Mouse (Mus musculus): ENCODE results near the gene Gm20388. TPM values are rescaled to one million over a fixed set of nuclear protein-coding genes. Genes with fewer than 3 reads are reported as not detected.

Gm20388 gene
- polyA plus RNA-seq, 1 experiment from 2014 or later, result 1.4 TPM

DNA sequence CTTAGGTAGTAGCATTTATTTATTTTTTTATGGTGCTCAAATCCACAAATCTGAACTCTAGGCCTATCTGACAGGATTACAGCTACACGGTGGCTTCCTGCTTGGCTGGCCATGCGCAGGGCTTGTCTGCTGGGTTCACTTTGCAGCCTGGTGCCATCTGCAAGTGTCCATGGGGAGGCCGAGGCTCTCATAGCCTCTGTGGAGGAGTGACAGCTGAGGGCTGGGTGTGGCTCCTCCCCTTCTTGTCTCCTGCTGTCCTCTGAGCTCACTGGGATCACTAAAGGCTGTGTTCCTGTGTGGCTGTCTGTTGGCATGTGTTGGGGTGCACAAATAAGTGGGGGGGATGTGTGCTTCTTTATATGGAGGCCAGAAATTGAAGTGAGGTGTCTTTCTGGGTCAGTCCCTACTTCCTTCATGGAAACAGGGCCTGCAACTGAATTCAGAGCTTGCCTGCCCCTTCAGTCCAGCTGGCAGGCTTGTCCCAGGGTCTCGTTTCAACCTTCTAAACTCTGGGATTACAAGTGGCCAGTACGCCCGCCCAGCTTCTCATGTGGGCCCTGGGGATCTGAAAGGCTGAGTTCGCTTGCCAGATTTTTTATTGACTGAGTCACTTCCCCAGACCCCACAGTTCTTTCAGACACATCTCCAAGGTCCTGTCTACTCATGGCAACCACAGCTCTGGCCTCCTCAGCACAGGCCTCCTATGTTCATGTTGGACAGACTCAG lies 304.9 kb downstream of the Gm20388 start:
- Histone ChIP-seq H3K27ac (ENCODE audit: low read length) (no peak overlapping the region), H3K4me1 (ENCODE audit: control insufficient read depth, low read depth, low read length) (no peaks in the 10 kb centered on the region)

DNA sequence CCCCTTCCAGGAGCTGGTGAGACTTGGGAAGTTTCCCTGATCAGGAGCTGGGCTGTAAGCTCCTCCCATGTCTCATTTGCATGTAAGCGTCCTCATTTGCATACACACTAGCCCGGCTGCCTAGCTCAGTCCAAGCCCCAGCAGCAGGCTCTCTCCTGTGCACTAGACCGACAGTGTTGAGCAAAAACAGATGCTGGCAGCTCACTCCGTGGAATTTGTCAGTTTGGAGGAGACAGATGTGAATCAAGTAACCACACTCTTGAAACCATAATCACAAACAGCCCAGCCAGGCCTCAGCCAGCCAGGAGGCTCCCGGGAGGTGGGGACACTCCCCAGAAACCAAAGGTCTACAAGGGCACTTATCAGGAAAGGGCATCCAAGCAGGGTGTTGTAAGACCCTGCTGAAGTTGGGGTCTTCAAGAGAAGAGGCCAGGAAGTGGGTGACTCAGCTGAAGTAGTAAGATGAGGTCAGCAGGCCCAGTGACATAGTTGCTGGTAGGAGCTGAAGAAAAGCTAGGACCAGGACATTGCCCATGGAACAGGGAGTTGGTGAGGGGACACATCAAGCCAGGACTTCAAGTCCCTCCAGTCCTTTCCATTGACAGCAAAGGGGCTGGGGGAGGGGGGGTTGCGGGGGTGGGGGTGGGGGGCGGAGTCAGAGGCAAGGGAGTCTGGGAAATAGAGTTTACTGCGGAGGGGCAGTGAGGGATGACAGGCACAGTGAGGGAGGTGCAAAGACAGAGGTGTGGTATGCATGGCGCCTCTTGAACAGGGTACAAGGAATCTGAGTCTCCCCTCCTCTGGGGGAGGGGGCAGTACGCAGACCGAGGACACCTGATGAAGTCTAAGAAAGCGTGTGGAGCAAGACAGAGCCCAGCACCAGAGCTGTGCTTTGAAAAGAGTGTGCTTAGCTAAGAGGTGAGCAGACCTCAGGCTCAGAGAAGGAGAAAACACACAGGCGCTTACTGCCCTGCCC lies 306.5 kb downstream of the Gm20388 start:
- WGBS (ENCODE audit: insufficient replicate concordance), result 29% methylated on average over 13 of the region's 13 CpGs
- no peak for ATAC-seq (ENCODE audit: low read depth)
- Histone ChIP-seq H3K9ac (ENCODE audit: low read depth, low read length) (no peak overlapping the region), H3K4me1 (ENCODE audit: control insufficient read depth, low read depth, low read length) (no peaks in the 10 kb centered on the region), H3K27me3 (ENCODE audit: control insufficient read depth, insufficient read depth, low read depth, low read length) (no peaks in the 10 kb centered on the region; the same call in 1 of the 2 replicates), H3K36me3 (ENCODE audit: control insufficient read depth, insufficient read depth) (no peaks in the 10 kb centered on the region), H3K9me3 (replicated peaks; ENCODE audit: control insufficient read depth, low read length) (no peaks in the 10 kb centered on the region), H3K4me3 (ENCODE audit: low read depth, low read length) (no peak overlapping the region), H3K27ac (ENCODE audit: low read length) (no peak overlapping the region), H3K4me2 (ENCODE audit: low read depth, low read length) (no peak overlapping the region)

More for the DNA sequence above, 304.9 kb downstream of the Gm20388 start:
- WGBS (ENCODE audit: insufficient replicate concordance), result 42% methylated on average over 7 of the region's 7 CpGs
- H3K9ac ChIP-seq (ENCODE audit: low read depth, low read length), result no peak overlapping the region
- no peak overlapping the region for H3K4me3 ChIP-seq (ENCODE audit: low read depth, low read length)
- H3K4me2 ChIP-seq (ENCODE audit: low read depth, low read length), result no peak overlapping the region
- no peak for ATAC-seq (ENCODE audit: low read depth)
- H3K27me3 ChIP-seq (ENCODE audit: control insufficient read depth, insufficient read depth, low read depth, low read length), result no peaks in the 10 kb centered on the region
- no peaks in the 10 kb centered on the region for H3K36me3 ChIP-seq (ENCODE audit: control insufficient read depth, insufficient read depth)
- H3K9me3 ChIP-seq (replicated peaks; ENCODE audit: control insufficient read depth, low read length), result no peaks in the 10 kb centered on the region

DNA sequence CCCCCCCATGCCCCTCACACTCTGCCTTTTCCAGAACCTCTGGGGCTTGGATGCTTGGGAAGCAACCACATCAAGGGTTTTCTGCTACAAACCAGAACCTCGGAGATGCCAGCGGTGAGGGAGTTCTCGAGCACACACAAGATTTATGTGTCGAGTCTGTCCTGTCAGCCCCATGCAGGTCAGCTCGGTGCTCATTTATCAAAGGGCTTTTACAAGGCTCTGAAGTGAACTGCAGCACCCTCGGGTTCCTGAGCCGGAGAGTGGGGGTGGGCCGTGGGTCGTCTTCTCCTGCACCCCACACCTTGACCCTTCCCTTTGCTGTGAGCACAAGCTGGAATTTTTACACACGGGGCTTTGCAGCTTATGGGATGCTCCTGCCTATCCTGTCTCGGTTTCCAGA lies 311.9 kb downstream of the Gm20388 start:
- Histone ChIP-seq H3K9me3 (replicated peaks; ENCODE audit: control insufficient read depth, low read length) (no peaks in the 10 kb centered on the region), H3K27me3 (ENCODE audit: control insufficient read depth, insufficient read depth, low read depth, low read length) (peaks cover 15% of the 10 kb centered on the region), H3K4me2 (ENCODE audit: low read depth, low read length) (no peak overlapping the region), H3K9ac (ENCODE audit: low read depth, low read length) (no peak overlapping the region), H3K36me3 (ENCODE audit: control insufficient read depth, insufficient read depth) (no peaks in the 10 kb centered on the region), H3K27ac (ENCODE audit: low read length) (no peak overlapping the region), H3K4me1 (ENCODE audit: control insufficient read depth, low read depth, low read length) (no peaks in the 10 kb centered on the region), H3K4me3 (ENCODE audit: low read depth, low read length) (no peak overlapping the region)
- ATAC-seq (ENCODE audit: low read depth), result no peak
- WGBS (ENCODE audit: insufficient replicate concordance), result 40% methylated on average over 11 of the region's 11 CpGs

DNA sequence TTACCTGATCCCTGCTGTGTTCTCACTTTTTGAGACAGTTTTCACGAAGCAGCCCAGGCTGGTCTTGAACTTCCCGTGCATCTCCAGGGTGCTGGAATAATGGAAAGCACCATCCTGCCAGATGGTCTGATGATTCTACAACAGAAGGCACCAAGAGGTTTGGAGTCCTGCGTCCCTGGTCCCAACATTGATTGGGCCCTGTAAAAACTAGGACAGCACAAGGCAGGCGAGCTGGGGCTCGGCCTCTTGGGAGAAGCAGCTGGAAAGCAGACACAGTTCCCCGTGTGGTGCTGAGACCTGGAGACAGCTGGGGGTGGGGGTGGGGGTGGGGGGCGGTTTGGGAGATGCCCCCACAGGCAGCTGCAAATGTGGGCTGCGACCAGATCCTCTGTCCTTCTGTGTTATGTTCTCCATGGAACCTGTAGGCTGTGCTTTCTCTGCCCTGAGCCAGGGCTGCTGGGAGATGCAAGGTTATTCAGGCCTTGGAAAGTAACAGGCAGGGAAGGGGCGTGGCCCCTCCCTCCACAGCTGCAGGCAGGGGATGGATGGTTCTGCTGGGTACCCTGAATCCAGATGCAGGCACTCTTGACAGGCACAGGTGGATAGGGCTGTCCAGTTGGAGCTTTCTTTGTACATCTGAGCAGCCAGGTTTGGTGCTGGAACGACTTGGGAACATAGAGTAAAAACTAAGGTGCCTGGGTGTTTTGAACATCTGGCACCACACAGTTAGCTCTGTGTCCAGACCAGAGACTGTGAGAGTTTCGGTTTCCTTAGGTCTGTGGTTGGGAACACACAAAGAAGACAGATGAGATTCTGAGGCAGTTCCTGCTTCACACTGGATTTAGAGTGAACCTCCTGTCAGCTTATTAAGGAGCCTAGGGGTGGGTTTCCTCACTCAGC lies 314.1 kb downstream of the Gm20388 start:
- no peak for ATAC-seq (ENCODE audit: low read depth)
- Histone ChIP-seq H3K36me3 (ENCODE audit: control insufficient read depth, insufficient read depth) (no peaks in the 10 kb centered on the region), H3K4me1 (ENCODE audit: control insufficient read depth, low read depth, low read length) (peaks cover 3% of the 10 kb centered on the region), H3K27me3 (ENCODE audit: control insufficient read depth, insufficient read depth, low read depth, low read length) (peaks cover 38% of the 10 kb centered on the region), H3K4me2 (ENCODE audit: low read depth, low read length) (no peak overlapping the region), H3K9me3 (replicated peaks; ENCODE audit: control insufficient read depth, low read length) (no peaks in the 10 kb centered on the region), H3K9ac (ENCODE audit: low read depth, low read length) (no peak overlapping the region), H3K4me3 (ENCODE audit: low read depth, low read length) (no peak overlapping the region), H3K27ac (ENCODE audit: low read length) (no peak overlapping the region)
- WGBS (ENCODE audit: insufficient replicate concordance), result 41% methylated on average over 11 of the region's 11 CpGs

DNA sequence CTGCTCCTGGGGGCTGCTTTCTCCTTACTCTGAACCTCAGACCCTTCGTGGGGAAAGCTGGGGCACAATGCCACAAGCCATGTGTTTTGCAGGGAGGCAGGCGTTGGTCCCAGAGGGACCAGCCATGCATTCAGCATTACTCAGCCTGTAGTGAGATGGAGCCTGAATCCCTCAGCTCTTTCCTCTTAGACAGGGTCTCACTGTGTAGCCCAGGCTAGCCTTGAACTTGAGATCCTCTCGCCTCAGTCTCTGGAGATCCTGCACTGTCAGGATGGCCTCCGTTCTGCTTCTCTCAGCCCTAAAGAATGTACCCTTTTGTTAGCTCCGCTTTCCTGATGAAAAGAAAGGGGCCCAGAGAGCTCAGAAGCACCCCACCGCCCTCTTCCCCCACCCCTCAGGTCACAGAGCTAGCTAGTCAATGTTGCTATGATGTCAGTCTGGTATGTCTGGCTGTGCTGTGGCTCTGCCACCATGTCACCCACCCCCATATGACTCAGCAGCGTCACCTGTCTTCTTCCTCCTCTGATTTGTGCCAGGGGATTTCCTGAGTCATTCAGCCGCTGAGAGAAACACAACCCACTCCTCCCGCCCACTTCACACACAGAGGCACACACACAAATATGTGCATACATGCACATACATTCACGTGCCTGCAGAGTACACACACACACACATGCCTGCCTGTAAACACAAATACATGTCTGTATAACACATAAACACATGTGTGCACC lies 314.9 kb downstream of the Gm20388 start:
- Histone ChIP-seq H3K9me3 (replicated peaks; ENCODE audit: control insufficient read depth, low read length) (no peaks in the 10 kb centered on the region), H3K4me2 (ENCODE audit: low read depth, low read length) (no peak overlapping the region), H3K9ac (ENCODE audit: low read depth, low read length) (no peak overlapping the region), H3K4me3 (ENCODE audit: low read depth, low read length) (no peak overlapping the region), H3K4me1 (ENCODE audit: control insufficient read depth, low read depth, low read length) (peaks cover 3% of the 10 kb centered on the region), H3K36me3 (ENCODE audit: control insufficient read depth, insufficient read depth) (no peaks in the 10 kb centered on the region), H3K27me3 (ENCODE audit: control insufficient read depth, insufficient read depth, low read depth, low read length) (peaks cover 46% of the 10 kb centered on the region), H3K27ac (ENCODE audit: low read length) (no peak overlapping the region)
- ATAC-seq (ENCODE audit: low read depth), result no peak
- 27% methylated on average over 10 of the region's 10 CpGs for WGBS (ENCODE audit: insufficient replicate concordance)

DNA sequence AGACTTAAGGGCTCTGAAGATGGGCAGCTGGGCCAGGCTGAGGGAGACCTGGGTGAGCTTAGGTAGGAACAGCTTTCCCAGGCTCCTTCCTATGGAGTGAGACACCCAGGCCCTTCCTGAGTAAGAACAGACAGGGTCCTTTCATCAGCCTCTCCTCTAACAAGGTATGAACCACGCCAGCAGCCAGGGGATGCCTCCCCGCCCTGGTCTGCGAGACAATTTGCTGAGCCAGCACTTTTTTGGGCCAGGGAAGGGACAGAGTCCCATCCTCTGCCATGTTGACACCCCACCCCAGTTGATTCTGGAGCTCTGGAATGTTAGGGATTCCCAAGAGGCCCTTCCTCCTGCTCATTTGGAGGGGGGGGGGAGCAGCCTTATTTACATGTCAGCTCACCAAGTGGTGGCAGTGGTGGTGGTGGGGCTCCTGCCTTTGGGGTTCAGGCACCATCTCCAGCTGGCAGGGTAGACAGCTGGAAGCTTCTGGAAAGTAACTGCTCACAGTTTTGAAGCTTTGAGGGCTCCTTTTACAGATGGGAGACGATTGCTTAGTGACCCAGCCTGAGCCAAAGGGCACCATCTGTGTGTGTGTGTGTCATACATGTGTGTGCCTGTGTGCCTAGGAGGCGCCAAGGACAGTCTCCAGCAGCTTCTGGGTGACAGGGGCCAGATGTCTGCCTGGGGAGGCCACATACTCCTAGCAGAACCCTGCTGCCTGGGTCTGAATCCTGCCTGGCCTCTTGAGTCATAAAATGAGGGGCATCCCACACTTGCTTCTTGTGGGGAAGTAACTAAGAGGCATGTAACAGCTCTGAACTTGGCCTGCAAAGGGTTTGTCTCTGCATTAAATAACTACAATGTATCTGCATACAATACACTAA lies 316.3 kb downstream of the Gm20388 start:
- H3K9me3 ChIP-seq (replicated peaks; ENCODE audit: control insufficient read depth, low read length), result no peaks in the 10 kb centered on the region
- H3K9ac ChIP-seq (ENCODE audit: low read depth, low read length), result no peak overlapping the region
- H3K27me3 ChIP-seq (ENCODE audit: control insufficient read depth, insufficient read depth, low read depth, low read length), result peaks cover 54% of the 10 kb centered on the region
- no peak for ATAC-seq (ENCODE audit: low read depth)
- H3K36me3 ChIP-seq (ENCODE audit: control insufficient read depth, insufficient read depth), result no peaks in the 10 kb centered on the region
- H3K4me3 ChIP-seq (ENCODE audit: low read depth, low read length), result no peak overlapping the region
- WGBS (ENCODE audit: insufficient replicate concordance), result 46% methylated on average over 5 of the region's 5 CpGs
- H3K4me2 ChIP-seq (ENCODE audit: low read depth, low read length), result no peak overlapping the region
- peaks cover 3% of the 10 kb centered on the region for H3K4me1 ChIP-seq (ENCODE audit: control insufficient read depth, low read depth, low read length)
- H3K27ac ChIP-seq (ENCODE audit: low read length), result no peak overlapping the region

DNA sequence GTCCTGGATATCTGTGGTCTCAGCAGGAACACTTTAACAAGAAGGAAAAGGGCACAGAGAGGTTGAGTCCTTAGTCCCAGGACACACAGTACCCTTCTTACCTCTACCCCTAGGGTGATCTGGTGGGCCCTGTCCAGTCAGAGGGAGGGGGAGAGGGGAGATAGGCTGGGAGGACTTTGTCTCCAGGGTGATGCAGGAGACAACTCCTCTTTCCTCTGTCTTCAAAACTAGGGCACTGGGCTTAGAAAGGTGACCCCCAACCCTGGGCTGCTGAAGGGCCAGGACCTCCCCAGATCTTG lies 316.9 kb downstream of the Gm20388 start:
- no peak overlapping the region for H3K9ac ChIP-seq (ENCODE audit: low read depth, low read length)
- H3K9me3 ChIP-seq (replicated peaks; ENCODE audit: control insufficient read depth, low read length), result no peaks in the 10 kb centered on the region
- no peak for ATAC-seq (ENCODE audit: low read depth)
- no peak overlapping the region for H3K4me2 ChIP-seq (ENCODE audit: low read depth, low read length)
- H3K36me3 ChIP-seq (ENCODE audit: control insufficient read depth, insufficient read depth), result no peaks in the 10 kb centered on the region
- H3K27ac ChIP-seq (ENCODE audit: low read length), result no peak overlapping the region
- peaks cover 54% of the 10 kb centered on the region for H3K27me3 ChIP-seq (ENCODE audit: control insufficient read depth, insufficient read depth, low read depth, low read length)
- peaks cover 3% of the 10 kb centered on the region for H3K4me1 ChIP-seq (ENCODE audit: control insufficient read depth, low read depth, low read length)
- H3K4me3 ChIP-seq (ENCODE audit: low read depth, low read length), result no peak overlapping the region

Measured in liver, embryonic 16.5 days (tissue).